Mouse (Mus musculus) MEL (cell line): ENCODE measurements around the gene Lpar3.

Source experiments
- CTCF ChIP-seq, 3 experiments: IDR thresholded peaks in 2 of 3; conservative IDR thresholded peaks in 1 of 3; 2 replicates each; pipeline ENCODE4 v1.5.1; 2011 to 2012; ENCODE audit warnings: low read length in 3 of 3, low read depth in 2 of 3, mild to moderate bottlenecking in 2 of 3, improper control_type of control experiment in 1 of 3, inconsistent platforms in 1 of 3, mixed read lengths in 1 of 3, moderate library complexity in 1 of 3; ENCODE audit not compliant: control insufficient read depth in 1 of 3, insufficient read depth in 1 of 3, poor library complexity in 1 of 3, severe bottlenecking in 1 of 3
- POLR2A ChIP-seq, 2 experiments: IDR thresholded peaks; 2 replicates each; pipeline ENCODE4 v1.6.1; 2011 to 2012; ENCODE audit warnings: low read length in 2 of 2, mild to moderate bottlenecking in 2 of 2, control low read depth in 1 of 2, improper control_type of control experiment in 1 of 2, low read depth in 1 of 2, moderate library complexity in 1 of 2; ENCODE audit not compliant: control insufficient read depth in 1 of 2, insufficient read depth in 1 of 2, poor library complexity in 1 of 2

- TF ChIP-seq POLR2A (IDR thresholded peaks at IDR 0.05; ENCODE audit: control insufficient read depth in 1 of 2, insufficient read depth in 1 of 2, low read depth in 1 of 2, low read length in 2 of 2, poor library complexity in 1 of 2), result no peak
- TF ChIP-seq CTCF (IDR thresholded peaks at IDR 0.05 in 2 of 3, conservative IDR thresholded peaks at IDR 0.05 in 1 of 3; ENCODE audit: control insufficient read depth in 1 of 3, insufficient read depth in 1 of 3, low read depth in 2 of 3, low read length in 3 of 3, poor library complexity in 1 of 3, severe bottlenecking in 1 of 3), result no peak
These were observed 46.5 kb upstream of the Lpar3 start for GRCm38 (mm10) chr3:146174215-146174614.
